Mouse (Mus musculus) cortical plate, adult 2 months (tissue): Measurements from ENCODE around the gene Ssna1.

ENCODE experiments used
- CTCF ChIP-seq: fragments of 200-500 bp; IDR thresholded peaks from 2 replicates; pipeline ENCODE4 v1.5.1; 2011; ENCODE audit warnings: mild to moderate bottlenecking, control low read depth, low read length; ENCODE audit not compliant: insufficient read depth; ENCODE audit errors: extremely low read depth
- POLR2A ChIP-seq: fragments of 200-500 bp; IDR thresholded peaks from 2 replicates; pipeline ENCODE4 v1.6.1; 2011; ENCODE audit warnings: mild to moderate bottlenecking, low read length, control low read depth; ENCODE audit not compliant: insufficient read depth; ENCODE audit errors: extremely low read depth

DNA sequence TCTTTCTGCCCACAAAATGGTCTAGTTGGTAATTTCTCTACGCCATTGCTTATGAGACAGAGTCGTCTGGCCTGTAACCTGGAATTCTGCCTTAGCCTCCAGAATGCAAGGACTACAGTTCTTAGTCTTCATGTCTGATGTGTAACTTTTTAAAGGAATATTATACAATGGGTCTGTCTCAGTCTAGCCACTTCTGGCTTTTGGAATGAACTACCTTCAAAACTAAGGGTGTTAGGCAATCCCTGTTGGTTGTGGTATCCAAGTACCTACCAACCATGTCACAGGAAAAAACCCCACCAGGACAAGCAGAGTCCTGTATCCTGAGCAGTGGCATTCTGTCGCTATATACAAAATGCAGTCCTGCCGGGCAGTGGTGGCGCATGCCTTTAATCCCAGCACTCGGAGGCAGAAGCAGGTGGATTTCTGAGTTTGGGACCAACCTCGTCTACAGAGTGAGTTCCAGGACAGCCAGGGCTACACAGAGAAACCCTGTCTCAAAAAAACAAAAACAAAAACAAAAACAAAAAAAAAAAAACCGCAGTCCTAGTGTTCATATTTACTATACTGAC is 46.3 kb downstream of the Ssna1 start:
- TF ChIP-seq CTCF (no peak), POLR2A (no peak)
